Mouse (Mus musculus): ENCODE data around the gene LTO1.

The LTO1 gene

GRCm38 (mm10) chr7:144908705-144909104, 6.2 kb upstream of the LTO1 start:
- DNase-seq (ENCODE audit: low spot score): no peak

- DNase-seq (ENCODE audit: low spot score): no peak
Observed at GRCm38 (mm10) chr7:144911121-144911520, 3.8 kb upstream of the LTO1 start.

GRCm38 (mm10) chr7:144912897-144913296, 2.0 kb upstream of the LTO1 start:
- no peak for DNase-seq (ENCODE audit: low spot score)

GRCm38 (mm10) chr7:144914296-144914947, 478 bp upstream of the LTO1 start:
- no peak for DNase-seq (ENCODE audit: low spot score)

GRCm38 (mm10) chr7:144918823-144919222, 3.9 kb downstream of the LTO1 start:
- no peak for DNase-seq (ENCODE audit: low spot score)

- DNase-seq (ENCODE audit: low spot score): no peak
Observed at GRCm38 (mm10) chr7:144927591-144927990, 12.7 kb downstream of the LTO1 start.

- DNase-seq (ENCODE audit: low spot score): no peak
Observed at GRCm38 (mm10) chr7:144928009-144928888, 13.3 kb downstream of the LTO1 start.

- no peak for DNase-seq (ENCODE audit: low spot score)
Observed at GRCm38 (mm10) chr7:144928889-144929210, 13.9 kb downstream of the LTO1 start.

GRCm38 (mm10) chr7:144929506-144929905, 14.6 kb downstream of the LTO1 start:
- no peak for DNase-seq (ENCODE audit: low spot score)

GRCm38 (mm10) chr7:144929931-144930330, 15.0 kb downstream of the LTO1 start:
- DNase-seq (ENCODE audit: low spot score): no peak

GRCm38 (mm10) chr7:144931778-144932177, 16.9 kb downstream of the LTO1 start:
- DNase-seq (ENCODE audit: low spot score): no peak

- DNase-seq (ENCODE audit: low spot score): no peak
Observed at GRCm38 (mm10) chr7:144932389-144932937, 17.6 kb downstream of the LTO1 start.

- DNase-seq (ENCODE audit: low spot score): no peak
Observed at GRCm38 (mm10) chr7:144933336-144933735, 18.4 kb downstream of the LTO1 start.

- no peak for DNase-seq (ENCODE audit: low spot score)
Observed at GRCm38 (mm10) chr7:144933796-144934195, 18.9 kb downstream of the LTO1 start.

- no peak for DNase-seq (ENCODE audit: low spot score)
Observed at GRCm38 (mm10) chr7:144934901-144935300, 20.0 kb downstream of the LTO1 start.

- DNase-seq (ENCODE audit: low spot score): no peak
Observed at GRCm38 (mm10) chr7:144935563-144935962, 20.7 kb downstream of the LTO1 start.

- DNase-seq (ENCODE audit: low spot score): no peak
Observed at GRCm38 (mm10) chr7:144936311-144936880, 21.5 kb downstream of the LTO1 start.

- peak; percentile 92 for DNase-seq (ENCODE audit: low spot score)
Observed at GRCm38 (mm10) chr7:144937490-144937889, 22.6 kb downstream of the LTO1 start.

- peak; percentile 36 for DNase-seq (ENCODE audit: low spot score)
Observed at GRCm38 (mm10) chr7:144937899-144938517, 23.1 kb downstream of the LTO1 start.

GRCm38 (mm10) chr7:144938661-144939343, 23.9 kb downstream of the LTO1 start:
- DNase-seq (ENCODE audit: low spot score): no peak

GRCm38 (mm10) chr7:144939344-144940002, 24.6 kb downstream of the LTO1 start, which contains the start of gene Ccnd1:
Ccnd1 (minus strand) TSS chr7:144939925.
- peak; percentile 48 for DNase-seq (ENCODE audit: low spot score)
